Mouse (Mus musculus) left cerebral cortex, postnatal 36 days (tissue): ENCODE measurements at regions not wholly inside any gene's neighbourhood (a gene's known extent, or its start where the extent isn't known, plus 50 kb on each side); places are given as distances from the start of the nearest gene placed in this dataset.

Source experiments
- DNase-seq, 2 experiments: peaks; one replicate each; pipeline ENCODE4 v3.0.0; 2021 to 2022; ENCODE audit warnings: low spot score in 2 of 2, mixed read lengths in 1 of 2
- intact Hi-C: fragments of 180-260 bp; cut with DNase I; formaldehyde crosslinking; loops from one replicate; pipeline ENCODE4 v1.15.1; 2025

- intact Hi-C loops = no loop called here
- DNase-seq = peak in 1 of 2 experiments; percentile 15
Observed at GRCm38 (mm10) chr5:112133688-112134573, 118.4 kb downstream of the Cryba4 start.

- intact Hi-C loops = no loop called here
- DNase-seq = no peak
Observed at GRCm38 (mm10) chr5:112136646-112137045, 115.7 kb downstream of the Cryba4 start.

GRCm38 (mm10) chr5:112138246-112138645 lies 114.1 kb downstream of the Cryba4 start:
- no peak for DNase-seq
- intact Hi-C loops = no loop called here

- DNase-seq = peak; percentile 31 to 66
- intact Hi-C loops = no loop called here
Observed at GRCm38 (mm10) chr5:112142731-112143130, 109.6 kb downstream of the Cryba4 start.

GRCm38 (mm10) chr5:112143993-112144621 lies 108.2 kb downstream of the Cryba4 start:
- DNase-seq = no peak

GRCm38 (mm10) chr5:112153675-112154085 lies 98.6 kb downstream of the Cryba4 start:
- intact Hi-C loops = loop anchor here (2.0 to 5.0 kb wide), 2 partner anchors 739 to 881 kb away; no protein-coding TSS in a partner anchor
- DNase-seq = peak; percentile 77 to 80

More at GRCm38 (mm10) chr5:112143993-112144621, 108.2 kb downstream of the Cryba4 start:
- intact Hi-C loops = no loop called here

GRCm38 (mm10) chr5:112154650-112155049 lies 97.7 kb downstream of the Cryba4 start:
- intact Hi-C loops = loop anchor here (2.0 to 5.0 kb wide), 2 partner anchors 740 to 882 kb away; no protein-coding TSS in a partner anchor
- no peak for DNase-seq

- no peak for DNase-seq
- intact Hi-C loops = loop anchor here (2.0 kb wide), 1 partner anchor 740 kb away; no protein-coding TSS in a partner anchor
Observed at GRCm38 (mm10) chr5:112155051-112155450, 97.3 kb downstream of the Cryba4 start.

- intact Hi-C loops = no loop called here
- DNase-seq = no peak
Observed at GRCm38 (mm10) chr5:112156005-112156404, 96.3 kb downstream of the Cryba4 start.

- DNase-seq = no peak
- intact Hi-C loops = no loop called here
Observed at GRCm38 (mm10) chr5:112166410-112167175, 85.7 kb downstream of the Cryba4 start.

- DNase-seq = no peak
- intact Hi-C loops = no loop called here
Observed at GRCm38 (mm10) chr5:112167790-112168189, 84.5 kb downstream of the Cryba4 start.

GRCm38 (mm10) chr5:112171325-112171724 lies 81.0 kb downstream of the Cryba4 start:
- no peak for DNase-seq
- intact Hi-C loops = no loop called here

- no peak for DNase-seq
- intact Hi-C loops = no loop called here
Observed at GRCm38 (mm10) chr5:112179213-112180057, 72.9 kb downstream of the Cryba4 start.

- intact Hi-C loops = no loop called here
- peak in 1 of 2 experiments; percentile 12 for DNase-seq
Observed at GRCm38 (mm10) chr5:112182775-112183174, 69.5 kb downstream of the Cryba4 start.

GRCm38 (mm10) chr5:112195667-112196066 lies 56.7 kb downstream of the Cryba4 start:
- intact Hi-C loops = no loop called here
- DNase-seq = no peak
